ENCODE assay signal across 35 mouse cellular contexts in the genomic region with DNA sequence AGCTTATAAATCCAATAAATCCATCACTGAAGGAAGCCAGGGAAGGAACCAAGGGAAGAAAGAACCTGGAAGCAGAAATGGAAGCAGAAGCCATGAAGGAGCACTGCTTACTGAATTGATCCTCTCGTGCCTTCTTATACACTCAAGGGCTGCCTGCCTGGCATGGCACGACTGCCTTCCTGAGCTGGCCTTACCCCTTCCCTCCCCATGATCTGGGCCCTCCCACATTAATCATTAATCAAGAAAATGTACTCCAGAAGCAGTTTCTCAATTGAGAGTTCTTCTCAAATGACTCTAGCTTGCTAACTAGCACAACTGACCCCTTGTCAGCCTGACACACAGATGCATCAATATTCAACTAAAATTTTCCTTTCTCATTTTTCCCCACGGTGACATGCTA. TPM values are rescaled to one million over a fixed set of nuclear protein-coding genes. Genes with fewer than 3 reads are reported as not detected.
DNase-seq lines count a peak whose midpoint lies in the region; ATAC-seq and TF ChIP-seq lines count a peak whose summit lies in the region.
"Had no signal": no experiment of that assay in that cellular context is flagged by ENCODE, and none has a peak within 500 bp of the region (broad histone marks: within the 10 kb centered on the region; RNA-seq: fewer than 3 reads in every experiment).

No protein-coding gene starts in this region.

- no peaks in the 10 kb centered on the region for H3K27me3 ChIP-seq in liver, adult 2 months (ENCODE audit: control insufficient read depth, insufficient read depth, low read length)
- no peaks in the 10 kb centered on the region for H3K27me3 ChIP-seq in kidney, adult 2 months (replicated peaks; ENCODE audit: control insufficient read depth, insufficient read depth, low read length)
- no peaks in the 10 kb centered on the region for H3K27me3 ChIP-seq in forebrain, embryonic 15.5 days
- H3K27me3 ChIP-seq: embryonic facial prominence, embryonic 13.5 days; limb, embryonic 15.5 days; liver, embryonic 15.5 days; midbrain, embryonic 12.5 days; neural tube, embryonic 13.5 days had no signal

- H3K9ac ChIP-seq in liver, adult 2 months (ENCODE audit: low read depth, low read length) = no peak overlapping the region
- H3K9ac ChIP-seq in forebrain, embryonic 15.5 days (replicated peaks) = no peak overlapping the region
- H3K9ac ChIP-seq: embryonic facial prominence, embryonic 13.5 days; limb, embryonic 15.5 days; liver, embryonic 15.5 days; midbrain, embryonic 12.5 days; neural tube, embryonic 13.5 days had no signal

- 31% methylated on average over 3 of the region's 3 CpGs for WGBS in liver, adult 2 months
- WGBS in kidney, adult 2 months = 25% methylated on average over 3 of the region's 3 CpGs
- WGBS in forebrain, embryonic 15.5 days = 84% methylated on average over 3 of the region's 3 CpGs

- H3K9me3 ChIP-seq in forebrain, embryonic 15.5 days = no peaks in the 10 kb centered on the region
- H3K9me3 ChIP-seq: embryonic facial prominence, embryonic 13.5 days; forebrain, embryonic 10.5 days; limb, embryonic 10.5 days; limb, embryonic 15.5 days; liver, embryonic 15.5 days; midbrain, embryonic 12.5 days; neural tube, embryonic 13.5 days had no signal

- no peaks in the 10 kb centered on the region for H3K4me1 ChIP-seq in liver, adult 2 months (ENCODE audit: control insufficient read depth, insufficient read depth, low read length)
- H3K4me1 ChIP-seq in kidney, adult 2 months (ENCODE audit: control insufficient read depth, insufficient read depth, low read length) = 0 out of 2 replicates have a peak, but pooled peaks cover 2% of the 10 kb centered on the region
- no peaks in the 10 kb centered on the region for H3K4me1 ChIP-seq in forebrain, embryonic 15.5 days
- H3K4me1 ChIP-seq: embryonic facial prominence, embryonic 13.5 days; forebrain, embryonic 10.5 days; limb, embryonic 10.5 days; limb, embryonic 15.5 days; liver, embryonic 15.5 days; midbrain, embryonic 12.5 days; neural tube, embryonic 13.5 days had no signal

- H3K4me2 ChIP-seq in forebrain, embryonic 15.5 days (replicated peaks) = no peak overlapping the region
- H3K4me2 ChIP-seq: embryonic facial prominence, embryonic 13.5 days; limb, embryonic 15.5 days; liver, embryonic 15.5 days; midbrain, embryonic 12.5 days; neural tube, embryonic 13.5 days had no signal

- TF ChIP-seq CTCF in liver, adult 2 months (IDR thresholded peaks at IDR 0.05; ENCODE audit: low read depth, low read length) = no peak
- no peak for TF ChIP-seq CTCF in kidney, adult 2 months (conservative IDR thresholded peaks at IDR 0.05; ENCODE audit: insufficient read depth, insufficient read length, low read depth, low read length)

- H3K27ac ChIP-seq in liver, adult 2 months (replicated peaks; ENCODE audit: insufficient read depth, low read depth, low read length) = no peak overlapping the region
- H3K27ac ChIP-seq in kidney, adult 2 months (ENCODE audit: insufficient read depth, low read depth, low read length) = no peak overlapping the region
- no peak overlapping the region for H3K27ac ChIP-seq in forebrain, embryonic 15.5 days (replicated peaks)
- H3K27ac ChIP-seq: embryonic facial prominence, embryonic 13.5 days; forebrain, embryonic 10.5 days; limb, embryonic 10.5 days; limb, embryonic 15.5 days; liver, embryonic 15.5 days; midbrain, embryonic 12.5 days; neural tube, embryonic 13.5 days had no signal

- H3K36me3 ChIP-seq in liver, adult 2 months (ENCODE audit: control insufficient read depth, insufficient read depth, low read length) = no peaks in the 10 kb centered on the region
- no peaks in the 10 kb centered on the region for H3K36me3 ChIP-seq in kidney, adult 2 months (ENCODE audit: control insufficient read depth, insufficient read depth, low read length)
- no peaks in the 10 kb centered on the region for H3K36me3 ChIP-seq in forebrain, embryonic 15.5 days
- H3K36me3 ChIP-seq: embryonic facial prominence, embryonic 13.5 days; forebrain, embryonic 10.5 days; limb, embryonic 10.5 days; limb, embryonic 15.5 days; liver, embryonic 15.5 days; midbrain, embryonic 12.5 days; neural tube, embryonic 13.5 days had no signal

- no peak for ATAC-seq in forebrain, embryonic 15.5 days (replicated peaks)
- ATAC-seq: CD4-positive, CD25-positive, alpha-beta regulatory T cell, adult 4 months; hindbrain, embryonic 16.5 days had no signal

- no peak overlapping the region for H3K4me3 ChIP-seq in liver, adult 2 months (ENCODE audit: insufficient read depth, low read depth, low read length)
- no peak overlapping the region for H3K4me3 ChIP-seq in kidney, adult 2 months (ENCODE audit: insufficient read depth, low read depth, low read length)
- H3K4me3 ChIP-seq in forebrain, embryonic 15.5 days = no peak overlapping the region
- H3K4me3 ChIP-seq: embryonic facial prominence, embryonic 13.5 days; forebrain, embryonic 10.5 days; limb, embryonic 10.5 days; limb, embryonic 15.5 days; liver, embryonic 15.5 days; midbrain, embryonic 12.5 days; neural tube, embryonic 13.5 days had no signal

- H3K79me2 ChIP-seq in liver, adult 2 months (ENCODE audit: control insufficient read depth, insufficient read depth, low read length) = no peaks in the 10 kb centered on the region

- DNase-seq in liver, adult 2 months (ENCODE audit: extremely low read depth, low read depth, low spot score) = peak; percentile 49
- no peak for DNase-seq in liver
- DNase-seq in kidney, adult 2 months = peak; percentile 78
- peak; percentile 66 for DNase-seq in kidney, adult 9 months
- DNase-seq in kidney, postnatal 25 days = peak; percentile 46 to 56
- no peak for DNase-seq in layer of hippocampus, adult 11-12 months (ENCODE audit: low spot score)
- DNase-seq: adrenal gland, postnatal 25 days; cerebellum, adult 18-20 months; cerebellum, postnatal 10 days; gastrocnemius, postnatal 10 days; heart, postnatal 14 days; layer of hippocampus, adult 9-11 months; thymus, postnatal 14 days had no signal

- no peak for TF ChIP-seq POLR2A in liver, adult 2 months (IDR thresholded peaks at IDR 0.05; ENCODE audit: extremely low read depth, insufficient read depth, low read length)
- no peak for TF ChIP-seq POLR2A in kidney, adult 2 months (IDR thresholded peaks at IDR 0.05; ENCODE audit: low read depth, low read length)

RNA-seq across cellular contexts. Expression of a gene that starts 6.8 kb away (rescaled TPM):
- not detected in 2 replicates for total RNA-seq in liver, adult 2 months (2014; rRNA removed)
- not detected in 2 replicates for polyA plus RNA-seq in liver, adult 2 months (2012; rRNA removed)
- not detected in 2 replicates for polyA plus RNA-seq in kidney, adult 2 months (2012; rRNA removed)
- polyA plus RNA-seq in forebrain, embryonic 15.5 days (2015; fragmentation: Nextera tagmentation; extraction: Ambion mirVana) = not detected in 2 replicates
- total RNA-seq: adrenal gland, postnatal 25 days; common myeloid progenitor, adult 5-6 weeks; gastrocnemius, postnatal 10 days; heart, postnatal 14 days; left cerebral cortex, postnatal 10 days; megakaryocyte, adult 5-6 weeks; midbrain, postnatal 0 days had no signal
- polyA plus RNA-seq: CD4-positive, CD25-positive, alpha-beta regulatory T cell, adult 4 months; embryonic facial prominence, embryonic 13.5 days; forebrain, embryonic 10.5 days; gonadal fat pad, adult 2 months; heart, embryonic 14.5 days; hindbrain, embryonic 11.5 days; hindbrain, embryonic 16.5 days; intestine, embryonic 14.5 days; large intestine, adult 2 months; limb, embryonic 10.5 days; limb, embryonic 15.5 days; liver, embryonic 15.5 days; lung, embryonic 16.5 days; midbrain, embryonic 12.5 days; midbrain, postnatal 0 days; neural tube, embryonic 13.5 days; stomach, embryonic 14.5 days; urinary bladder, adult 2 months had no signal

RNA-seq across cellular contexts. Expression of a gene that starts 21.4 kb away (rescaled TPM):
- not detected in 2 replicates for total RNA-seq in liver, adult 2 months (2014; rRNA removed)
- polyA plus RNA-seq in liver, adult 2 months (2012; rRNA removed) = not detected in 2 replicates
- not detected in 2 replicates for polyA plus RNA-seq in kidney, adult 2 months (2012; rRNA removed)
- polyA plus RNA-seq in forebrain, embryonic 15.5 days (2015; fragmentation: Nextera tagmentation; extraction: Ambion mirVana) = 0.31 and 0.33 TPM in 2 replicates
- total RNA-seq: adrenal gland, postnatal 25 days; common myeloid progenitor, adult 5-6 weeks; gastrocnemius, postnatal 10 days; megakaryocyte, adult 5-6 weeks had no signal
- polyA plus RNA-seq: CD4-positive, CD25-positive, alpha-beta regulatory T cell, adult 4 months; embryonic facial prominence, embryonic 13.5 days; forebrain, embryonic 10.5 days; gonadal fat pad, adult 2 months; hindbrain, embryonic 11.5 days; intestine, embryonic 14.5 days; large intestine, adult 2 months; limb, embryonic 10.5 days; midbrain, embryonic 12.5 days; neural tube, embryonic 13.5 days; urinary bladder, adult 2 months had no signal

RNA-seq across cellular contexts. Expression of a gene that starts 26.5 kb away (rescaled TPM):
- not detected in 2 replicates for total RNA-seq in liver, adult 2 months (2014; rRNA removed)
- not detected in 2 replicates for polyA plus RNA-seq in liver, adult 2 months (2012; rRNA removed)
- polyA plus RNA-seq in kidney, adult 2 months (2012; rRNA removed) = not detected in 2 replicates
- not detected in 2 replicates for polyA plus RNA-seq in forebrain, embryonic 15.5 days (2015; fragmentation: Nextera tagmentation; extraction: Ambion mirVana)
- total RNA-seq: adrenal gland, postnatal 25 days; common myeloid progenitor, adult 5-6 weeks; gastrocnemius, postnatal 10 days; left cerebral cortex, postnatal 10 days; megakaryocyte, adult 5-6 weeks had no signal
- polyA plus RNA-seq: CD4-positive, CD25-positive, alpha-beta regulatory T cell, adult 4 months; forebrain, embryonic 10.5 days; gonadal fat pad, adult 2 months; heart, embryonic 14.5 days; hindbrain, embryonic 11.5 days; hindbrain, embryonic 16.5 days; intestine, embryonic 14.5 days; large intestine, adult 2 months; limb, embryonic 10.5 days; limb, embryonic 15.5 days; liver, embryonic 15.5 days; midbrain, embryonic 12.5 days; neural tube, embryonic 13.5 days; stomach, embryonic 14.5 days; urinary bladder, adult 2 months had no signal

RNA-seq across cellular contexts. Expression of a gene that starts 39.0 kb away (rescaled TPM):
- total RNA-seq in liver, adult 2 months (2014; rRNA removed) = not detected in 2 replicates
- polyA plus RNA-seq in liver, adult 2 months (2012; rRNA removed) = not detected in 2 replicates
- not detected in 2 replicates for polyA plus RNA-seq in kidney, adult 2 months (2012; rRNA removed)
- polyA plus RNA-seq in forebrain, embryonic 15.5 days (2015; fragmentation: Nextera tagmentation; extraction: Ambion mirVana) = not detected in 2 replicates
- total RNA-seq: adrenal gland, postnatal 25 days; common myeloid progenitor, adult 5-6 weeks; gastrocnemius, postnatal 10 days; heart, postnatal 14 days; left cerebral cortex, postnatal 10 days; megakaryocyte, adult 5-6 weeks; midbrain, postnatal 0 days had no signal
- polyA plus RNA-seq: CD4-positive, CD25-positive, alpha-beta regulatory T cell, adult 4 months; embryonic facial prominence, embryonic 13.5 days; forebrain, embryonic 10.5 days; heart, embryonic 14.5 days; hindbrain, embryonic 11.5 days; hindbrain, embryonic 16.5 days; intestine, embryonic 14.5 days; large intestine, adult 2 months; limb, embryonic 10.5 days; limb, embryonic 15.5 days; liver, embryonic 15.5 days; lung, embryonic 16.5 days; midbrain, embryonic 12.5 days; midbrain, postnatal 0 days; neural tube, embryonic 13.5 days; stomach, embryonic 14.5 days; urinary bladder, adult 2 months had no signal

RNA-seq across cellular contexts. Expression of a gene that starts 54.4 kb away (rescaled TPM):
- not detected in 2 replicates for total RNA-seq in liver, adult 2 months (2014; rRNA removed)
- not detected in 2 replicates for polyA plus RNA-seq in liver, adult 2 months (2012; rRNA removed)
- polyA plus RNA-seq in kidney, adult 2 months (2012; rRNA removed) = 0.10 and 0.16 TPM in 2 replicates
- 0.43 TPM in 1 of 2 replicates, not detected in the other for polyA plus RNA-seq in forebrain, embryonic 15.5 days (2015; fragmentation: Nextera tagmentation; extraction: Ambion mirVana)
- total RNA-seq: adrenal gland, postnatal 25 days; common myeloid progenitor, adult 5-6 weeks; gastrocnemius, postnatal 10 days; heart, postnatal 14 days; megakaryocyte, adult 5-6 weeks had no signal
- polyA plus RNA-seq: CD4-positive, CD25-positive, alpha-beta regulatory T cell, adult 4 months; hindbrain, embryonic 11.5 days; intestine, embryonic 14.5 days; liver, embryonic 15.5 days; midbrain, embryonic 12.5 days; neural tube, embryonic 13.5 days had no signal

Comparison
In these comparisons a context has a peak if more than half of its experiments do, and no peak if none do; other contexts are left out.
1. DNase-seq: peak in liver, adult 2 months (single experiment), kidney, adult 2 months (single experiment), kidney, adult 9 months (single experiment) and kidney, postnatal 25 days (2 of 2); none in liver (single experiment) and layer of hippocampus, adult 11-12 months (single experiment).